Mouse (Mus musculus) hindbrain, embryonic 12.5 days (tissue): ENCODE results near the gene Aif1. TPM values are rescaled to one million over a fixed set of nuclear protein-coding genes. Genes with fewer than 3 reads are reported as not detected.
A peak's percentile ranks its signal among the peaks of the same experiment; 100 is the strongest.

Experiments used
- ATAC-seq: fragments of 200-750 bp; cut with Nextera tagmentation; 2 replicates; pipeline ENCODE4 v1.8.0; 2017; ENCODE audit warnings: moderate TSS enrichment; ENCODE audit not compliant: low FRiP score
- H3K27ac ChIP-seq: fragments of 300-500 bp; sonication (generic); 2 replicates; pipeline ENCODE4 v1.5.1; 2016; ENCODE audit warnings: mild to moderate bottlenecking
- H3K27me3 ChIP-seq: fragments of 300-500 bp; sonication (generic); 2 replicates; pipeline ENCODE4 v1.6.1; 2016; ENCODE audit warnings: mild to moderate bottlenecking
- H3K36me3 ChIP-seq: fragments of 300-500 bp; sonication (generic); 2 replicates; pipeline ENCODE4 v1.6.1; 2016; ENCODE audit warnings: mild to moderate bottlenecking
- H3K4me1 ChIP-seq: fragments of 300-500 bp; sonication (generic); 2 replicates; pipeline ENCODE4 v1.6.1; 2016
- H3K4me2 ChIP-seq: fragments of 300-500 bp; sonication (generic); replicated peaks from 2 replicates; pipeline ENCODE4 v1.6.1; 2016; ENCODE audit warnings: mild to moderate bottlenecking
- H3K4me3 ChIP-seq: fragments of 300-500 bp; sonication (generic); 2 replicates; pipeline ENCODE4 v1.5.1; 2016; ENCODE audit warnings: mild to moderate bottlenecking
- H3K9ac ChIP-seq: fragments of 300-500 bp; sonication (generic); 2 replicates; pipeline ENCODE4 v1.6.1; 2016; ENCODE audit warnings: mild to moderate bottlenecking, moderate library complexity
- H3K9me3 ChIP-seq: fragments of 300-500 bp; sonication (generic); replicated peaks from 2 replicates; pipeline ENCODE4 v1.6.1; 2016; ENCODE audit warnings: mild to moderate bottlenecking
- WGBS: fragments of 180-500 bp; shearing (Covaris S2); methylation state at CpG from one replicate; pipeline ENCODE4 v1.1.7; 2016; 5-methylcytosine and 5-hydroxymethylcytosine counted together
- polyA plus RNA-seq: library from polyadenylated mRNA; unstranded; fragments of >200 nt; fragmentation: Nextera tagmentation; extraction: Ambion mirVana; gene quantifications from 2 replicates; pipeline ENCODE4 v1.2.1, GENCODE M21; 2016

Gene Aif1
- polyA plus RNA-seq, 1 experiment from 2014 or later = 7.9 TPM

DNA sequence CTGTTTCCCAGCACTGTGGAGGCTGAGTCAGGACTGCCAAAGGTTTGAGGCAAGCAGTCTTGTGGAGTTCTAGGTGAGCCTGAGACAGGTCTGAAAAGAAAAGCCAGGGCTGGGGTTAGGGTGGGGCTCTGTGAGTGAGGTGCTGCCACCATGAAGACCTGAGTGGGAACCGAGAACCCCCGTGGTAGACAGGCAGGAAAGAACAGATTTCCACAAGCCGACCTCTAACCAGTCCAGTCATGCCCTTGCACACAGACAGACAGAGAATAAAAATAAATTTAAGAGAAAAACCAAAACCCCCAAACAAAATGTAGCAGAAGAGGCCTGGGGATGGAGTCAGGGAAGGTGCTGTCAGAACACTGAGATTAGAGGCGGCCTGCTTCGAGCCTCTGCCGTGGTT, 486 bp downstream of the Aif1 start:
- H3K4me3 ChIP-seq = no peak overlapping the region
- H3K27me3 ChIP-seq = 0 out of 2 replicates have a peak, but pooled peaks cover 6% of the 10 kb centered on the region
- no peaks in the 10 kb centered on the region for H3K36me3 ChIP-seq
- no peaks in the 10 kb centered on the region for H3K9me3 ChIP-seq
- WGBS = 72% methylated on average over 6 of the region's 6 CpGs
- ATAC-seq = no peak
- H3K9ac ChIP-seq = no peak overlapping the region
- H3K27ac ChIP-seq = no peak overlapping the region
- H3K4me2 ChIP-seq = no peak overlapping the region
- H3K4me1 ChIP-seq = no peaks in the 10 kb centered on the region

DNA sequence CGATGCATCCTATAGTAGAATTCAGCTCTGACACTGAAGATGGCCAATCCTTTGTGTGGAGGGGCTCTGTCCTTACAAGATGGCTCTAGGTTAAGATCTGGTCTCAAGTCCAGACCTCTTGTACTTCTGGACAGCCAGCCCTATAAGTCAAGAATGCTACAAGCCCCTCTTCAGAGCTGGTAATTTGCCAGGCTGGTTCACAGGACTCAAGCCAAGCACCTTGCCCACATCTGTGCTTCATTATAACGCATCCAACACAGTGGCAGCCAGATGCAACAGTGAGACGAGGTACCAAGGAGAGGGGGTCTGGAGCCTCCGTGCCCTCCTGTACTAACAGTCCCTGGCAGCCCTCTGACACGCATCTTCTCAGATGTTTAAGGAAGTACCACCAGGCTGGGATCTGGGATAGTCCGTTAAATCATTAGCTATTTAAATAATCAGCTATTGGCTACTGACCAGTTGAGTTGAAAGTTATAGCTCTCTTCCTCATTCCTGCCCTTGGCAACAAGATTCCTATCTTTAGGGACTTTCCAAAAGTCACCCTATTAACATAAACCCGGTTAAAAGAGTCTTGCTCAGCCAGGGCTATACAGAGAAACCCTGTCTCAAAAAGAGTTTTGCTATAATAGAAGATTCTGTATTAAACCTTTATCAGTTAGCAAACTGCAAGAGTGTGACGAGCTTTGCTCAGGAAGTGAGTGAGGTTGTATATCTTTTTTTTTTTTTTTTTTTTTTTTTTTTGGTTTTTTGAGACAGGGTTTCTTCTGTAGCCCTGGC, 1.5 kb downstream of the Aif1 start:
- ATAC-seq = no peak
- 77% methylated on average over 8 of the region's 8 CpGs for WGBS
- Histone ChIP-seq H3K9ac (no peak overlapping the region), H3K27ac (no peak overlapping the region), H3K27me3 (0 out of 2 replicates have a peak, but pooled peaks cover 6% of the 10 kb centered on the region), H3K4me1 (no peaks in the 10 kb centered on the region), H3K36me3 (no peaks in the 10 kb centered on the region), H3K9me3 (no peaks in the 10 kb centered on the region), H3K4me3 (no peak overlapping the region), H3K4me2 (no peak overlapping the region)

DNA sequence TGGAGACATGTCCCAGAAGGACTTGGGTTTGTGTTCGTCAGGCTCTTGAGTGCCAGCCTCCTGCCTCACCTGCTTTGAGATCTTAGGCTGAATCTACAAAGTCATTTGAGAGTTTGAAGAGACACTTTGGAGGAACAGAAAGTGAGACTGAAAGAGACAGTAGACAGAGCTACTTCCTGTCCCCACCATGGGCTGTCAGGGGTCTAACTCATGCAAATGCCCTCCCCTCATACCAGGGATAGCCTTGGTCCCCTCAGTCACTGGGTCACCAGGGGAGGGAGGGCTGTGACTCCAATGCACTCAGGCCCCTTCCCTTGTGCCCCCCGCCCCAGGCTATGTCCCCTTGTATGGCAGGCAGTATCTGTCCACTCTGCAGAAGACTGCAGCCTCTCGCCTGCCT, 2.5 kb downstream of the Aif1 start:
- no peak for ATAC-seq
- H3K4me1 ChIP-seq = no peaks in the 10 kb centered on the region
- no peaks in the 10 kb centered on the region for H3K9me3 ChIP-seq
- H3K4me3 ChIP-seq = no peak overlapping the region
- 62% methylated on average over 3 of the region's 3 CpGs for WGBS
- H3K9ac ChIP-seq = no peak overlapping the region
- no peaks in the 10 kb centered on the region for H3K36me3 ChIP-seq
- H3K27me3 ChIP-seq = 0 out of 2 replicates have a peak, but pooled peaks cover 6% of the 10 kb centered on the region
- no peak overlapping the region for H3K4me2 ChIP-seq
- no peak overlapping the region for H3K27ac ChIP-seq

- Histone ChIP-seq H3K4me1 (no peaks in the 10 kb centered on the region), H3K4me3 (no peak overlapping the region), H3K27ac (no peak overlapping the region), H3K27me3 (0 out of 2 replicates have a peak, but pooled peaks cover 6% of the 10 kb centered on the region), H3K36me3 (no peaks in the 10 kb centered on the region), H3K9me3 (no peaks in the 10 kb centered on the region), H3K9ac (no peak overlapping the region), H3K4me2 (no peak overlapping the region)
- WGBS = 72% methylated on average over 11 of the region's 11 CpGs
- ATAC-seq = no peak
Measured at GRCm38 (mm10) chr17:35172445-35173234, 3.2 kb downstream of the Aif1 start.

GRCm38 (mm10) chr17:35168541-35169207, 7.2 kb downstream of the Aif1 start:
- H3K4me1 ChIP-seq = peaks cover 9% of the 10 kb centered on the region
- no peaks in the 10 kb centered on the region for H3K9me3 ChIP-seq
- no peaks in the 10 kb centered on the region for H3K36me3 ChIP-seq
- no peak overlapping the region for H3K4me3 ChIP-seq
- H3K27ac ChIP-seq = no peak overlapping the region
- H3K27me3 ChIP-seq = 0 out of 2 replicates have a peak, but pooled peaks cover 6% of the 10 kb centered on the region
- ATAC-seq = no peak
- no peak overlapping the region for H3K4me2 ChIP-seq
- H3K9ac ChIP-seq = no peak overlapping the region
- WGBS = 17% methylated on average over 4 of the region's 4 CpGs

DNA sequence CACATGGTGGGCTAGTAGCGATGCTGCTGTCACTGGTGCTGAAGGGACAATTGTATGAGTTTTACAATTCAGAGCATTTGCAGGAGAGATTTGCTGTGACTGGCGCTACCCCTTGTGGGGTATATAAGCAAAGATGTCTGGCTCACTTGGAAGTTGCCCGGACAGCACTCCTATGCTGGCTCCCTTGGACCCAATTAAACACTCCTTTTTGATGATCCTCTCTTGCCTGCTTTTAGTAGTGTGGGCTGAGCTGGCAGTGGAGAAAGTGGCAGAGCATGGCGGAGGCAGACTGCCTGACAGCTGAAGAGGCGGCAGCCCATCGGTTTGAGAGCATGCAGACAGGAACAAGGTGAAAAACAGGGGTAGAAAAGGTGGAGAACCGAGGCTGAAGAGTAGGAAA, 8.1 kb downstream of the Aif1 start:
- H3K9ac ChIP-seq = no peak overlapping the region
- H3K27ac ChIP-seq = no peak overlapping the region
- H3K27me3 ChIP-seq = 0 out of 2 replicates have a peak, but pooled peaks cover 3% of the 10 kb centered on the region
- ATAC-seq = no peak
- no peaks in the 10 kb centered on the region for H3K9me3 ChIP-seq
- H3K4me3 ChIP-seq = no peak overlapping the region
- 86% methylated on average over 7 of the region's 7 CpGs for WGBS
- H3K4me1 ChIP-seq = peaks cover 17% of the 10 kb centered on the region
- no peaks in the 10 kb centered on the region for H3K36me3 ChIP-seq
- no peak overlapping the region for H3K4me2 ChIP-seq

GRCm38 (mm10) chr17:35166352-35167035, 9.4 kb downstream of the Aif1 start:
- Histone ChIP-seq H3K9ac (peak overlapping the region; percentile 49; the same call in 1 of the 2 replicates), H3K4me3 (peak overlapping the region; percentile 99), H3K9me3 (no peaks in the 10 kb centered on the region), H3K36me3 (peaks cover 6% of the 10 kb centered on the region), H3K4me2 (peak overlapping the region; percentile 54), H3K4me1 (peaks cover 30% of the 10 kb centered on the region), H3K27me3 (no peaks in the 10 kb centered on the region), H3K27ac (peak overlapping the region; percentile 98)
- 69% methylated on average over 8 of the region's 8 CpGs for WGBS
- no peak for ATAC-seq

- Histone ChIP-seq H3K4me2 (peak overlapping the region; percentile 54), H3K36me3 (peaks cover 15% of the 10 kb centered on the region), H3K9ac (peak overlapping the region; percentile 49), H3K9me3 (no peaks in the 10 kb centered on the region), H3K4me1 (peaks cover 33% of the 10 kb centered on the region), H3K27me3 (no peaks in the 10 kb centered on the region), H3K4me3 (peak overlapping the region; percentile 99), H3K27ac (peak overlapping the region; percentile 98)
- WGBS = 24% methylated on average over 12 of the region's 12 CpGs
- ATAC-seq = peak; percentile 87
Measured at GRCm38 (mm10) chr17:35165451-35166155, 10.3 kb downstream of the Aif1 start.

DNA sequence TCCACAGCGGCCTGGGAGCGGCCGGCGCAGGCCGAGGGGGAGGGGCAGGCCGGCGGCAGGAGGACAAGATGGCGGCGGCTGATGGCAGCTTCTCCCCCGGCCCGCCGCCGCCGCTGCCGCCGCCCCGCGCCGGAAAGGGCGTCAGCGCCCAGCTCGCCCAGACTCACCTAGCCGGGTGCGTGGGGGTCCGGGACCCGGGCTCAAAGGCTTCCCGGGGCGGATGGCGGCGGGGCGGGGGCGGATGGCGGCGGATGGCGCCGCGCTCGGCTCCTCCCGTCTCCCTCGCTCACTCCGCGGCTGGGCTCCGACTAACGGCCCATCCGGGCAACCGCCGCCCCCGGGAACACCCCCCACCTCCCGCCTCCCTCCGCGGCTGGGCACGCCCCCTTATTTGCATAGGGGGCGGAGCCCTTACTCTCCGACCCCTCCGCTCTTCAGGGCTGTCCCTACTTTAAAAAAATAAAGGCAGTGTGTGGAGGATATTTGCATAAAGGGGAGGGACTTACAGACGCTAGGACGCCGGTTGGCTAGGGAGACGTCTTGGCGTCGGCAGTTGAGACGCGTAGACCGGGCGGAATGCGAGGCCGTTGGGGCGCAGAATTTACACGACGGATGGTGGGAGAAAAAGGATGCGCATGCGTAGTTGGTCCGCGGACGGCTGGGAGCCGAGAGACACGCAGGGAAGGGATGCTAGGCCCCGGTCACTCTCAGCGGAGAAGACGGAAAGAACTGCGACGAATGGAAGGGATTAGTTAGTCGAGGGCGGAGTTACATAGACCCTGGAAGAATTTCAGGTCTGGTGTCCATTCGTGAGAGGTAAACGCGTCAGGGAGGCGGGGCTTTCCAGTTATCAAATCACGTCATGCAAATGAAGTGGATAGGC, 11.1 kb downstream of the Aif1 start, which contains the start of gene Prrc2a:
Gene Prrc2a, minus strand, starts transcription at position 330 of the 883 bp plus-strand sequence.
- H3K4me1 ChIP-seq = peaks cover 33% of the 10 kb centered on the region
- H3K36me3 ChIP-seq = peaks cover 23% of the 10 kb centered on the region
- H3K27me3 ChIP-seq = no peaks in the 10 kb centered on the region
- H3K27ac ChIP-seq = peak within 1 kb of the TSS; percentile 98
- 1% methylated on average over 67 of the region's 89 CpGs for WGBS
- peak within 1 kb of the TSS; percentile 93 for H3K4me2 ChIP-seq
- H3K4me3 ChIP-seq = peak within 1 kb of the TSS; percentile 99
- ATAC-seq = peak; percentile 95
- peak within 1 kb of the TSS; percentile 100 for H3K9ac ChIP-seq
- no peaks in the 10 kb centered on the region for H3K9me3 ChIP-seq

DNA sequence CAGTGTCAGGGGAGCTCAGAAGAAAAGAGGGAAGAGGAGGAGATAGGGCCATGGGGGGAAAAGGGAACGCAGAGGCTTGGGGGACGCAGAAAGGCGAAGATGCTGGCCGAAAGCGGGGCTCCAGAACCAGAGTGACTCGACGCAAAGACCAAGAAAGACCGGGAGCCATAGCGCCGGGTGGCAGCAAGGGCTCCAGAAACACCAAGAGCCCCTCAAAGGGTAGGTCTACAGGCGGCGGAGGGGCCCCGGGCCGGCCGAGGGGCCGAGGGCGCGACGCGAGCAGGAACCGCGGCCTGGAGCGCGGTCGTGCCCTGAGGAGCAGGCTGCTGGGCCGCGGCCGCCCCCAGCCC, 11.7 kb downstream of the Aif1 start:
- Histone ChIP-seq H3K9ac (peak overlapping the region; percentile 100), H3K9me3 (no peaks in the 10 kb centered on the region), H3K27me3 (no peaks in the 10 kb centered on the region), H3K27ac (peak overlapping the region; percentile 98), H3K4me3 (peak overlapping the region; percentile 99), H3K36me3 (peaks cover 29% of the 10 kb centered on the region), H3K4me1 (peaks cover 33% of the 10 kb centered on the region), H3K4me2 (peak overlapping the region; percentile 93)
- no peak for ATAC-seq
- under 1% methylated on average over 24 of the region's 28 CpGs for WGBS
